Mouse (Mus musculus) embryonic facial prominence, embryonic 13.5 days (tissue): ENCODE measurements at regions not wholly inside any gene's neighbourhood (a gene's known extent, or its start where the extent isn't known, plus 50 kb on each side); places are given as distances from the start of the nearest gene placed in this dataset. TPM values are rescaled to one million over a fixed set of nuclear protein-coding genes. Genes with fewer than 3 reads are reported as not detected.

Experiments
- ATAC-seq: fragments of 200-750 bp; cut with Nextera tagmentation; 2 replicates; pipeline ENCODE4 v1.8.0; 2017; ENCODE audit warnings: low read depth; ENCODE audit not compliant: insufficient number of reproducible peaks, insufficient read depth, low FRiP score, low TSS enrichment
- H3K27ac ChIP-seq: fragments of 300-500 bp; sonication (generic); 2 replicates; pipeline ENCODE4 v1.5.1; 2015; ENCODE audit warnings: moderate library complexity, mild to moderate bottlenecking, inconsistent platforms
- H3K27me3 ChIP-seq: fragments of 300-500 bp; sonication (generic); 2 replicates; pipeline ENCODE4 v1.6.1; 2015; ENCODE audit warnings: mild to moderate bottlenecking, inconsistent platforms
- H3K36me3 ChIP-seq: fragments of 300-500 bp; sonication (generic); 2 replicates; pipeline ENCODE4 v1.6.1; 2015; ENCODE audit warnings: mild to moderate bottlenecking, inconsistent platforms
- H3K4me1 ChIP-seq: fragments of 300-500 bp; sonication (generic); 2 replicates; pipeline ENCODE4 v1.6.1; 2015; ENCODE audit warnings: inconsistent platforms
- H3K4me2 ChIP-seq: fragments of 300-500 bp; sonication (generic); 2 replicates; pipeline ENCODE4 v1.6.1; 2015; ENCODE audit warnings: moderate library complexity, mild to moderate bottlenecking, inconsistent platforms
- H3K4me3 ChIP-seq: fragments of 300-500 bp; sonication (generic); 2 replicates; pipeline ENCODE4 v1.5.1; 2015; ENCODE audit warnings: mild to moderate bottlenecking, inconsistent platforms
- H3K9ac ChIP-seq: fragments of 300-500 bp; sonication (generic); 2 replicates; pipeline ENCODE4 v1.6.1; 2015; ENCODE audit warnings: mild to moderate bottlenecking, inconsistent platforms
- H3K9me3 ChIP-seq: fragments of 300-500 bp; sonication (generic); 2 replicates; pipeline ENCODE4 v1.6.1; 2016; ENCODE audit warnings: inconsistent platforms
- WGBS: fragments of 180-500 bp; shearing (Covaris S2); methylation state at CpG from one replicate; pipeline ENCODE4 v1.1.7; 2015; ENCODE audit warnings: mixed read lengths; 5-methylcytosine and 5-hydroxymethylcytosine counted together
- microRNA-seq: library from miRNA; unstranded; fragments of <30 nt; microRNA quantifications from one replicate; pipeline ENCODE4, GENCODE M21; 2016

GRCm38 (mm10) chr10:104255250-104255649, 61.4 kb downstream of the Gm4340 start:
- Histone ChIP-seq H3K27ac (no peak overlapping the region), H3K27me3 (no peaks in the 10 kb centered on the region), H3K4me1 (no peaks in the 10 kb centered on the region), H3K9ac (no peak overlapping the region), H3K36me3 (no peaks in the 10 kb centered on the region), H3K9me3 (no peaks in the 10 kb centered on the region), H3K4me2 (no peak overlapping the region), H3K4me3 (no peak overlapping the region)
- 62% methylated on average over 2 of the region's 2 CpGs for WGBS
- ATAC-seq, result peak; percentile 20; the same call in 1 of the 2 replicates

- H3K27me3 ChIP-seq, result no peaks in the 10 kb centered on the region
- H3K4me3 ChIP-seq, result no peak overlapping the region
- no peaks in the 10 kb centered on the region for H3K9me3 ChIP-seq
- ATAC-seq, result no peak
- no peaks in the 10 kb centered on the region for H3K36me3 ChIP-seq
- no peak overlapping the region for H3K27ac ChIP-seq
- 62% methylated on average over 4 of the region's 4 CpGs for WGBS
- H3K4me2 ChIP-seq, result no peak overlapping the region
- no peaks in the 10 kb centered on the region for H3K4me1 ChIP-seq
- no peak overlapping the region for H3K9ac ChIP-seq
These were observed 81.0 kb downstream of the Gm4340 start for GRCm38 (mm10) chr10:104274841-104275240.

GRCm38 (mm10) chr10:104299146-104299545, 105.3 kb downstream of the Gm4340 start:
- 75% methylated on average over 4 of the region's 4 CpGs for WGBS
- Histone ChIP-seq H3K9me3 (no peaks in the 10 kb centered on the region), H3K4me3 (no peak overlapping the region), H3K4me1 (no peaks in the 10 kb centered on the region), H3K27me3 (no peaks in the 10 kb centered on the region), H3K27ac (no peak overlapping the region), H3K4me2 (no peak overlapping the region), H3K36me3 (no peaks in the 10 kb centered on the region), H3K9ac (no peak overlapping the region)
- ATAC-seq, result no peak

Small RNA genes in the stretch of these regions (microRNA-seq; reads per million reads assigned to microRNA genes)
- gene Mir6411, result not detected
